Mouse (Mus musculus): ENCODE measurements around the gene Sorcs2.
"Not testable (repeated sequence)": the region's sequence is repeated elsewhere in the genome, so short reads cannot be mapped to it uniquely, and the experiment has no call there.

The Sorcs2 gene

DNA sequence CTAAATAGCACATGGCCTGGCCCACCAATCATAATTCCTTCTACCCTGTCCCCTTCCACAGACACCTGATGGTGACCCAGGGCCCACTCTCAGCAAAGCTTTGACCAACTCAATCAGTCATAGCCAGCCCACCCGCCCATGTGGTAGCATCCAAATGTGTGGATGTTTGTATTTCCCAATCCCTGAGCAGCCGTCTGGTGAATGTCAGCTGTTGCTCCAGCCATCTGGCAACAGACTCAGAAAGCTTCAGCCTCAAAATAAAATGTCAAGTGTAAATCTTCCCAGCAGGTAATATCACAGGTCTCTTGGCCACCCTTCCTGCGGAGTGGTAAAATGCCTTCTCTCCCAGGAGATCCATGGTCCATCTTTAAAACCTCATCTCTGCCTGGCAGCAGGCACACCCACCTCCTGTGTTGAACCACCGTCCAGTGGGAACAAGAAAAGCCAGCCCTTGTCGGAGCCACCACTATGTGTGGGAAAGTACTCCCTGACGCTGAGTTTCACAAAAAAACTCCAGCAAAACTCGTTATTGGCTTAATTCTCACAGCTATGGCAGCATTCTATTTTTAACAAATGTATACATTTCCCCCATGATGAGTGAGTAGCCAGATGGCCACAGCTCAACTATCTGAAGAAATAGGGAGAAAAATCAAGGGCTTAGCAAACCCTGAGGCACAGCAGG, 93.5 kb downstream of the Sorcs2 start:
- no peak for DNase-seq (ENCODE audit: low spot score in 2 of 2)

DNA sequence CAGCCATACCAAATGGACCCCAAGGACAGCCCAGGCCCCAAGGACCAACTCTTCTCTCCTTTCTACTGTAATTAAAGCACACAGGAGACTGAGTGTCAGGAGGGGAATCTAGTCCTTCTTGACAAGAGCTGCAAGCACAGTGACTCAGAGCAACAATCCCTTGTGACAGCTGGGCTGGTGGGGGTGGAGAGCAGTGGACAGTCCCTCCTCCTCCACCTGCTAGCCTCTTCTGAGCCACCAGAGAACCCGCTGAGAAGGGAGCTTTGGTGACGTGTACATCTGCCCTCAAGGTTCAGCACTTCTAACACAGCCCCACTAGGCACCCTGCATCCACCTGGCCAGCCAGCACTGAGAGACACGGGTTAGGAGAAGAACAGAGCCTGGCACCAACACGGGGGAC, 96.8 kb downstream of the Sorcs2 start:
- DNase-seq (ENCODE audit: low spot score in 2 of 2), result no peak

DNA sequence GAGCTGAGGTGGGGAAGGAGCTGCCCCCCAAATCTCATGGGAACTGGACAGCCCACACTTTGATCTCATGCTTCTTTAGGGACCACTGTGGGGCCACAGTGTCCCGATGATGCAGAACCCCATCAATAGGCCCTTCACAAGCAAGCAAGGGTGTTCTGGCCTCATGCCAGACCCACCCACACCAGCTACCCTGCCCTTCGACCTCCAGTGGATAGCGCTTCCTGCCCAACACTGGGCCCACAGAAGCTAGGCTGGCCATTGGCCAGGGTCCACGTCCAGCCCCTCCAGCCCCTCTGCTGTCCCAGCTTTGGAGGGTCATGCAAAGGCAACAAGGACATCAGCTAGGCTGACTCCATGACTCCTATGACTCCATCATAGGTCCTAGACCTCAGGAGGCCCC, 99.9 kb downstream of the Sorcs2 start:
- no peak for DNase-seq (ENCODE audit: low spot score in 2 of 2)

DNA sequence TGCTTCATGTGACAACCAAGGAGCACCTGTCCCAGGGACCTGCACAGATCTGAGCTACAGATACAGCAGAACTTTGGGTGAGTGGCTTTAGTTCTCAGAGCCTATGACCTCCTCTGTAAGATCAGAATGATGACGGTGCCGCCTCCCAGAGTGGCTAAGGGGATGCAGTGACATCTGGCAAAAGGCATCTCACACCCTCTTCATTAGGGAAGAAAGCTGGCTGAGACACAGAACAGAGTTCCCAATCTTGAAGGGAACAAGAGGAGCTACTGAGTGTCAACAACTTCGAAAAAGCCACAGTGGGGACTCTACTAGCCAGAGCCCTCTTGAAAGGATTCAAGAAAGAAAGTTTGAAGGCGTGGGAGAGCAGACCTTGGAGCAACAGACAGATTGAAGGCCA, 100.7 kb downstream of the Sorcs2 start:
- no peak for DNase-seq (ENCODE audit: low spot score in 2 of 2)

DNA sequence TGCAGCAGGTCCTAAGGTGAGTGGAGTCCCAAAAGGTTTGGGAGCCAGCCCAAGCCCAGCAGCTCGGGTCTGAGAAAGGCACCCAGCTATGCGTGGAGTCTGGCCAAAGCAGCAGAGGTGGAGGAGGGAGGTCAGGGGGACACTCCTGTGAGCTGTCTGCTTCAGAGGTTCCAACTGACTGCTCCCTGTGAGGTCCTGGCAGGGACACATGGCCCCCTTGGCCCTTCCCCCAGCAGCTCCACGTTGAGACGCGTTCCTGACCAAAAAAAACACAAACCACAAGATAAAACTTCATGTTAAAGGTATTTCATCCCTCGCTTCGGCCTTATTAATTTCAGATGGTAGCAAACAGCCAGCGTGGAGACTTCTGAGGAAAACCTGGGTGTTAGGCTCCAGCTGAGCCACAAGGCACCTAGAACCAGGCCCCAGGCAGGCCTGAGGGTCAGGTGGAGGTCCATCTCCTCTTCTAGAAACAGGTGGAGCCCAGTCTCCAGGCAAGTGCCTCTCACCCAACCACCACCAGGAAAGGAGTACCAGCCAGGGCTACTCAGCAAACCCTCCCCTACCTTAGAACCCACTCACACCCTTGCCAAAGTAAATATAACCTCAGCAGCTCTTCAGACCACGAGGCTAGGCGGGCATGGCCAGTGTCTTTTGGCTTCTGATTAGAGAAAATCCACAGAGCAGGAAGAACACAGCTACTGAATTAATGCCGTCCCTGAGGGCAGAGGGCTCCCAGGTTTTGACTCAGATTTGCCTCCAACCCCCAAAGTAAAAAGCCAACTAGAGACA, 104.6 kb downstream of the Sorcs2 start:
- no peak for DNase-seq (ENCODE audit: low spot score in 2 of 2)

DNA sequence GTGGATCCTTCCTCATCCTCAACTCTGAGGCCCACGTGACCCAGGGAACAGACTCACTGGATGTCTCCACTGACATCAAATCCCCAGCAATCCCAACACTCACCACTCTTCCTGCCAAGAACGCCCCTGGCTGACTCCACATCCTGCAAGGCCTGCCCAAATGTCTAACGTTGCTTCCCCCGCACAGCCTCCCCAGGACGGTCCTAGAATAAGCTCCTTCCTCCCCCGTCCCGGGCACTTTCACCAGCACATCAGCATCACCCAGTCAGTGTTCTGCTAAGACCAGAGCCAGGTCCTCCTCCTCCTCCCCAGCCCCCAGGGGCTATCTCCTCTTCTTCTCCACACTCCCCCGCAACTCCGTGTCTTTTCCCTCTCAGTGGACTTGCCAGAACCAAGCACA, 105.6 kb downstream of the Sorcs2 start:
- DNase-seq (ENCODE audit: low spot score in 2 of 2), result no peak

DNA sequence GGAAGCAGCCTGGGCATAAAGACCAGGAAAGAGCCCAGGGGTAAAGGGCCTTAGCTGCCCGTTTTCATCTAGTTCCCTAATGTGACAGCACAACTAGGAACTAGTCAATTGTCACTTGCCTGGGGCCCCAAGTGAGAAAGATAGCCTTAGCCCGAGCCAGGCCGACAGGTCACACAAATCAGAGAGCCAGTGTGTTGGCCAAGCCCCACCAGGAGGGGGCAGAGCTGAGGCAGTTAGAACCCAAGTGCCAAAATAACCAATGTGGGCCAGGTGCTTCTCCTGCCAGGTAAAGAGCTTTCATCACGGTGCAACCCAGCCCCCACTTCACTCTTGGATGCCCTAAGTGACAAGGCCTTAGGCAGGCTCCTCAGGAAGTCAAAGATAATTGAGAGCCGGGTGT, 106.7 kb downstream of the Sorcs2 start:
- peak; percentile 15 to 25 for DNase-seq (ENCODE audit: low spot score in 2 of 2)

DNA sequence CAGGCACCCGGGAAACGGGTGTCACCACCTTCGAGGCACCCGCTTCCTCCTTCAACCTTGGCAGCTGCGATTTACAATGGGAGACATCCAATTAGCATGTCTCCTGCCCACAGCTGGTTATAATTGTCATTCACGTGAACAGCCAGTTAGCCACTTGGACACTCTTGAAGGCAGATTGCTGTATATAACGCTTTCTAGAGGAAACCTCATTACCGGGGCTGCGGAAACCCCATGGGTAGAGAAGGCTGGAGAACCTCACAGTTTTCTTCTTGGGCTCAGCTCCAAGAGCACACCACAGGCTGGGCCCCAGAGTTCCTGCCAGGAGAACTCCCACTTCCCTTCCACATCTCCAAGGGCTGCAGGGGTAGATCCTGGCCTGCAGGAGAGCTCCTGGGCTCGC, 112.5 kb downstream of the Sorcs2 start:
- no peak for DNase-seq (ENCODE audit: low spot score in 2 of 2)

DNA sequence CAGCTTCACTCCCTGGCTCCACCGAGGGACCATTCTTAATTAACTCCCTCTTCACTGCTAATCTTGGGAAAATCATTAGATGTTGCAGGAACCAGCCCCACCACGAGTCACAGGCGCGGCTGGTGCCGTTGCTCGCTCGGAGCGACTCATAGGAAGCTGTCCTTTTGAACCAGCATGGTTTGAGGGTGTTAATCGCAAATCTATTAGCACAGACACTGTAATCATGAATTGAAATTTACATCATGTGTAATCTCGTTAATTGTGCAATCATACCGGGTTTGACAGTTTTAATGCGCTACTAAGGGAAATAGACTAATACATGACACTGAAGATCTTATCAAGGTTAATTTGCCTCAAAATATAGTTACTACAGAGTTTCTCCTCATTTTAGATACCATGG, 118.0 kb downstream of the Sorcs2 start:
- DNase-seq (ENCODE audit: low spot score in 2 of 2), result no peak

DNA sequence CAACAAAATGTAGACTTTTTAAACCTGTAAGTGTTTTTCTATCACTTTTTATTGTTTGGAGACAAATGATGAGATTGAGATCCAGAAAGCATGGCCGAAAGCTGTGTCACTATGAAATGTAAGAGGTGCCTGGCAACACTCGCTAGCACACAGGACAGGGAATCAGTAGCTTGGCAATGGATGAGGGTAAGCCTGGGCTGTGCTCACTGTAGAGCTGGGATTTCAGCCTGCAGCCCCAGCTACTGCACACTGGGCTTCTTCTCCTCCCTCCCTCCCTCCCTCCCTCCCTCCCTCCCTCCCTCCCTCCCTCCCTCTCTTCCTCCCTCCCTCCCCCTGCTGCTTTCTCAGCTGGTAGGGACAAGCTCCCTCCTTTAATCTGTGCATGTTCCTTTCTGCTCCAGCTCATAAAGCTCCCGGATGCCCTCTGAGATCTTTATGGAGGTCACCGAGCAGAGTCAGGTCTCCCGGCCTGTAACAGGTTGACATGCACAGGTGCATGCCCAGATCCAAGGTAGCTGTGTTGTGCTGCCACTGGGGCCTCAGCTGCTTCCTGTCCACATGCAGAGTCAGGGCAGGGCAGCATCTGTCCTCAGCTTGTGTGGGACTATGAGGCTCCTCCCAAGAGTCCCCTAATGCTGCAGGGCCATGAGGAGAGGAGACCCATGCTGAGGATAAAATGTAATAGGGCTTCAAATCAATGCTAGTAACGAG, 123.1 kb downstream of the Sorcs2 start:
- DNase-seq (ENCODE audit: low spot score in 2 of 2), result no peak

DNA sequence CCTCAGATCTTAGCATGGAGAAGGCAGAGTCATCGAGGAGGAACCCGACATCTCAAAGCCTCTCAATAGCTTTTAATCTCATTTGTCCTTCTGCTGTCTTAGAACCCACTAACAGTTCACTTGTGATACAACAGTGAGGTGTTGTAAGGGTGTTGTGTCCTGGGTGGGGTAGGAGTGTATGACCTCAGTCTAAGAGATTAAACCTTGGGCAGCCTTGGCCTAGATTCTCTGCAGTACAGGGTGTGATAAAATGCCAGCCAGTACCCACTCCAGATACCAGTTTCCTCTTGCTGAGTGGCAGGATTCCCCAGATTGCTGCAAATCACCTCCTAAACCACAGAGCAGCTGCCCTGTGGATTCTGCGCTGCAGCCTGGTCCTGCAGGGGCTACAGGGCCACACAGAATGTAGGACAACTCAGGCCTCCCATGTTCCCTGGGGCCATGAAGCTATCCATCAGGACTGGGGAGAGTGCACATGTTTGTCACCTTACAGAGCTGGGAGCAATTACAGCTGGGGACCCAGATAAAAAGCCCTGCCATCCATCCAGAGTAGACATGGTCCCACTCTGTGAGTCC, 130.7 kb downstream of the Sorcs2 start:
- no peak for DNase-seq (ENCODE audit: low spot score in 2 of 2)

DNA sequence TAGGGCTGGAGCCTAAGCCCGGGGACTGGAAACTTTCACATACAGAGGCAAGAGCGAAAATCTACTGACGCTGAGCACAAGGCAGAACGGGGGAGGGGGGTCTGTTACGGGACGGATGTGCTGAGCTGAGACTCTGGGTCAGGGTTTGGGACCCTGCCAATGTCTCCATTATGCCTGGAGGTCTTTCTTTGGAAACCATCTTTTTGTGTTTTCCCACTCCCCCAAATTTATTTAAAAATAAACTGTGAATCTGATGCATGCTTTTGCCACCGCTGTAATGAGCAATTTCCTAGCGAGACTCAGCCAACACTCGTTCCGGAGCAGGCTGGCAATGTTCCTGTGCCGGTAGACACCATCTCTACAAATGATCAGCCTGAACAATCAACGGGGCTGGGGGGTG, 137.1 kb downstream of the Sorcs2 start:
- no peak for DNase-seq (ENCODE audit: low spot score in 2 of 2)

DNA sequence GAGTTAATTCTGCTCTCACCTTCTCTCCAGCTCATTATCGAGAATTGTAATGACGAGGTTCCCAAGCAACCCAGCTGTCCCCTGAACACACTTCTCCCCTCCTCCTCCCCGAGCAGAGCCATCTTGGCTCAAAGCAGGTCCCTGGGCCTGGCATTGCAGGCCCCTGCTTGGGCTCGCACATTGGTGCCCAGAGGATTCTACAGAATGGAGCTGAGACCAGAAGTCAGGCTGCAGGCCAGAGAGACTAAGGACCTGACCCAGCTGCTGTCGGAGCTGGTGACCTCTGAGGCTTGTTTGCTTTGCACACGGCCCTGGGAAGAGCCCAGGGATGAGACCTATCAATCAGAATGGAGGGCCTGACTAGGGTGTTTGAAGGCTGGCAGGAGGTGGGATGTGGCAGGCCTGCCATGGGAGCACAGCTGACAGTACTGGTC, 138.2 kb downstream of the Sorcs2 start:
- DNase-seq (ENCODE audit: low spot score in 2 of 2), result no peak

DNA sequence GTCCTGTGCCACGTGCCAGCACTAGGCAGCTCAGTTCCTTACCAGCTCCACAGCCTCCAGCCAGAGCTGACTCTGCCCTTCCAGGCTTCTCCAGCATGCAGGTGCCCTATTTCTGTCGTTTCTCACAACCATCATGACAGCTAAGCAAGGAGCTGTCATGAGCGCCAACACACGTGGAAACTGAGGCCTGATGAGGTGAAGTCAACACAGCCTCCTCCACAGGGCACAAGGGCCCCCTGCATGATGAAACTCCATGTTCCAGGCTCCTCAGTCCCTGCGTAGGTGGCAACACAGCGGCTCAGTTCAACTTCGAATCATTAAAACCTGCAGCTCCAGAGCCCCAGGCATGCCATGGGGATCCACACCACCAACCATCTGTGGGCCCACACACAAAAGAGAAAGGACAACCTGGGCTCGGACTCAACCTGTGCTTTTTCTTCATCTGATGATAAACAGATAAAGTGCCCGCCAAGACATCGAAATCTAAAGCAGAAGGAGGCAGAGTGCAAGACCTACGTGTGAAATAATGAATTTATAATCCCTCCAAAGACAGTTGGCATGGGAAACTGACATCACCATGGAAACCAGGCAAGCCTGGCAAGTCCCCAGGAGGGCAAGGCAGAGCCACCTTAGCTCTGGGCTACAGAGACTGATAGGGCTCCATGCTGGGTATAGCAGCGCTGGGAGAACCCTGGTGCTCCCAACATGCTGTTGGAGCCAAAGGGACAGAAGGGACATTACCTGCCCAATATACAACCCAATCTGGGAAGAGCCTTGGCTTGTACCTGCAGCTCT, 139.4 kb downstream of the Sorcs2 start:
- DNase-seq (ENCODE audit: low spot score in 2 of 2), result no peak

DNA sequence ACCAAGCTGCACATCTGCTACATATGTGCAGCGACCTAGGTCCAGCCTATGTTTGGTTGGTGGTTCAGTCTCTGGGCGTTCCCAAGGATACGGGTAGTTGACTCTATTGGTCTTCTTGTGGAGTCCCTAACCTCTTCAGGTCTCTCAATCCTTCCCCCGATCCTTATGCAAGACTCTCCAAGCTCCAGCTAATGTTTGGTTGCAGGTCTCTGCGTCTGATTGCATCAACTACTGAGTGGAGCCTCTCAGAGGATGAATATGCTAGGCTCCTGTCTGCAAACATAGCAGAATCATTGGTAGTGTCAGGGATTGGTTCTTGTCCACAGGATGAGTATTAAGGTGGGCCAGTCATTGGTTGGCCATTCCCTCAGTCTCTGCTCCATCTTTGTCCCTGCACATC, 140.9 kb downstream of the Sorcs2 start:
- no peak for DNase-seq (ENCODE audit: low spot score in 2 of 2)

DNA sequence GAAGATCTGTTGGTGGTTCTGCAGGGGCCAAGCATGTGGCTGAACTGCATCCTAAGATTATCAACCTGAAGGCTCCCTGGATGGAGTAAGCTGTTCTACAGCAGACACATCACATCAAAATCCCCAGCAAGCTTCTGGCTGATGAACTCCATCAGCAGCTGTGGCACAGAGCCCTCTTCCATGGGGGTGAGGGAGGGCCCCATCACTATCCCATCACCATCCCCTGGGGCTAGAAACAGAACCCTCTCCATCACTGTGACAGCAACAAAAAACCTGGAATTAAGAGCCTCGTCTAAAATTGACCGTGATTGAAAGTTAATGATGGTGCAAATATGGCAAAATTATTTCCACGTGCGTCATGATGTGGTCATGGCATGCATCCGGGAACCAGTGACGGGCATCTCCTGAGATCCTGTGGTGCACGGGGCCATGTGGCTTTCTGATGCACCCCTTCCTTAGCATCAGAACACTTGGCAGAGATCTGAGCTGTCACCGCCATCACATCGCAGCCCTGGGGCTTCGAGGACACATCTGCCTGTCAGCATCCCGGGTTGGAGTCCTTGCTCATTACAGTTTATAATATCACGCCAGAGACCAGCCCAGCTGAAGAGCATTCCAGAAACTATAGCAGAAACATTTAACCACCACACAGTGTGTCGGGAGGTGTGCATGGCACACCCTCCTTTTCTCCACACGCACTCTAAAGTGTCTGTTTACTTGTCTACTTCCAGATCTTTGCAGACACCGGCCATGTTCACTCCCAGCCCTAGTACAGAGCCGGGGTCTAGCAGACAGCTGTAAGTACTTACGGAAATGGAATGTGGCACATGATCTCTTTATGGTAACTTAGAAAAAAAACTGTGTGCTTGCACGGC, 143.1 kb downstream of the Sorcs2 start:
- DNase-seq (ENCODE audit: low spot score in 2 of 2), result no peak

DNA sequence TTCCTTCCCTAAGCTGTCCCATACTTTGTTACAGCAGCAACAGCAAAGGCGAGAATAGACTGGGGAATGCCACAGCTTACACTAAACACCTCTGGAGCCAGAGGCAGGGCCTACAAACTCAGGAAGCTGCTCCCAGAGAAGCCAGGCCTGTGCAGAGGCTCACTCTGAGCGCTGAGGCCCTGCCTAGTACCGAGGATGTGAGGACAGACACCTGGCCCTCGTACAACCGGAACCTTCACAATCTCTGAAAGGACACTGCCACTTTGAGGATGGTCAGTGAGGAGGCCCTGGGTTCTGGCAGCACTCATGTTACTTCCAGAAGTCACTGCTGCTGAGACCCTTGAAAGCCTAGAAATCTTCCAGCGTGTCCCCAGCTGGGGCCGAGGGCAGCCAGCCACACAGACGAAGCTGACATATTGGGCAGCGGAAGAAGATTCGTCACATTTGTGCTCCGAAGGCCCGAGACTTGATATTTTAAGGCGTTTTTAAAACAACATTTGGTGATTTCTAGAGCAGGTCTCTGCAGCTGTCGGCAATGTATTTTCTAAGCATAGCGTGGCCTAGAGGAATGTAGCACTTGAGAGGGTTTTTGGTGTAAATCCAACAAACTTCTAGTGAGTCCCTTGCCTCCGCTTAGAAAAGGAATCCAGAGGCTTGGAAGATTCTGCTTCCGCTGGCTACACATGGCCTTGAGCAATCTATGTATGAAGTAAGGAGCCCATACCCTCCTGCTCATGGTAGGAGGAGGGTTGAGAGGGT, 145.0 kb downstream of the Sorcs2 start:
- DNase-seq (ENCODE audit: low spot score in 2 of 2), result no peak

DNA sequence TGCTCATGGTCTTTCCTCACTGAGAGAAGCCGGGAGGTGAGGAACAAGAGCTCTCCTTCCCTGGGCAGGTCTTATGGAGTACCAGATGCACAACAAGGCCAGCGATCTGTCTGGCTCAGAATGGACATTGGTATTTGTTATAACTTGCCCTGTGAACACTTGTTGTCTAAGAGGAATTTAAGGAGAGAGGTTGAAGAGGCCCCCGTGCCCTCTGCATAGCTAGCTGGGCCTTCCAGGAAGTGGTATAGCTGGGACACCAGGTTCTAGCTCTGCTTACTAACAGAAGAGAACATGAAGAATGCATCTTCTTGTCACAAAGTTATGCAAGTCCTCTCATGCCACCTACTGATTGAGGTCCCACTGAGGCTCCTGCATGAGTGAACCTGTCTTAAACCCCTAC, 149.9 kb downstream of the Sorcs2 start:
- no peak for DNase-seq (ENCODE audit: low spot score in 2 of 2)

DNA sequence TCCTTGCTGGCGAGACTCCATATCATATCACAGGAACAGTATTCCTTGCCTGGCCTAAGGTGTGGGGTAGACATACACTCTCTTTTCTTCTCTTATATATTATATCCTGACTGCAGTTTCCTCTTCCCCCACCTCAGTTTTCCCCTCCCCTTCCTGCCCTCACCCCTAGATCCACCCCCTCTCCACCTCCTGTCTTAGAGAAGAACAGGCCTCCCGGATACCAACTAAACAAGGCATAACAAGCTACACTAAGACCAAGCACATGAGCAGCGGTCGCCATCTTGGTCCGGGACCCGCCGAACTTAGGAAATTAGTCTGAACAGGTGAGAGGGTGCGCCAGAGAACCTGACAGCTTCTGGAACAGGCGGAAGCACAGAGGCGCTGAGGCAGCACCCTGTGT, 160.4 kb downstream of the Sorcs2 start:
- DNase-seq (ENCODE audit: low spot score in 2 of 2), result not testable (repeated sequence)

DNA sequence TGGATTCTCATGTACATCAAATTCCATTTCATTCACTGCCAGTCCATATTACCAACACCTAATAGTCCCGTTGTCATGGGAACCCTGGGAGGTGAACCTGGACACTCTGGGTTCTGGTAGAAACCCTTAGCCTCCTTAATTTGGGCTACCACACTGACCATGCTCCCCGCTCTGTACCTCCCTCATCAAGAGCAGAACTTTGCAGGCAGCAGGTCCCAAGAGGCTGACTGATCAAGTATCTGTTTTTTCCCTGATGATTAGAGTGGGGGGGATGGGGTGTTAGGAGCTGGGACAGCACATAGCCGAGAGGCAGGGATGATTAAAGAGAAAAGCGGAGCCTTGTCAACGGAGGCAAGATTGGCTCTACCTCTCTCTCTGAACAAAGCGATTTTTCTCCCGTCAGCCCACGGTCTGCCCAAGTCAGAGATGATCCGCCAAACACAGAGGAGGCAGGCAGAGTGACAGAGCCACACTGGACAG, 167.6 kb downstream of the Sorcs2 start:
- no peak for DNase-seq (ENCODE audit: low spot score in 2 of 2)

All from urinary bladder, postnatal 36 days (tissue).